Mouse (Mus musculus) cerebellum, postnatal 25 days (tissue): ENCODE data around the gene Cdc45.
A peak's percentile ranks its signal among the peaks of the same experiment; 100 is the strongest.

Experiments used
- DNase-seq, 2 experiments: peaks; one replicate each; pipeline ENCODE4 v3.0.0; 2021; ENCODE audit warnings: mixed read lengths in 2 of 2

Cdc45 gene

DNA sequence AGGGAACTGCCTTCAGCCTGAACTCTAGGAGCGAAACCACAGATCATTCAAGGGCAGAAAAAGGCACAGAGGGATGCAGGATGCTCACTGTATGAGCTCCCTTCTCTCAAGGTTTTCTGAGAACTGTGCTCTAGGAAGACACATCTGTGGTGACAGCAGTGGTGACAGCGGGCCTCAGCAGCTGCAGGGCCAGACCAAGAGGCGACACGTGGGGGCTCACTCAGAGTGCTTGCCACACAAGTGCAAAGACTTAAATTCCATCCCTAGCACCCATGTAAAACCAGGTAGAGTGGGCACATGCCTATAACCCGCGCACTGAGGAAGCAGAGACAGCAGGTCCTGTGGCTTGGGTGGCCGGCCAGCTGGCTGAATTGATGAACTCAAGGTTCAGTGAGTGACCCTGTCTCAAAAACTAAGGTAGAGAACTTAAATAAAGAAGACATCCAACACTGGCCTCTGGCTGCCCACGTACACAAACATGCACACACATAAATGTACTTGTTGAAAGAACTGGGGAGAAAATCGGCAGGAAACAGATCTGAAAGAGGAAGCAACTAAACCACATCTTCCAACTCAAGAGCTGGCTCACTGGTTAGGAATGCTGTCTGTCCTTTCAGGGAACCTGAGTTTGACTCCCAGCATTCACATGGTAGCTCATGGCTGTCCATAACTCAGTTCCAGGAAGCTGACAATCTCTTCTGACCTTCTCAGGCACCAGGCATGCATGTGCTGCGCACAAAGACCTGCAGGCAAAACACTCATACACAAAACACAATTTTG is 23.0 kb downstream of the Cdc45 start:
- DNase-seq, result no peak

DNA sequence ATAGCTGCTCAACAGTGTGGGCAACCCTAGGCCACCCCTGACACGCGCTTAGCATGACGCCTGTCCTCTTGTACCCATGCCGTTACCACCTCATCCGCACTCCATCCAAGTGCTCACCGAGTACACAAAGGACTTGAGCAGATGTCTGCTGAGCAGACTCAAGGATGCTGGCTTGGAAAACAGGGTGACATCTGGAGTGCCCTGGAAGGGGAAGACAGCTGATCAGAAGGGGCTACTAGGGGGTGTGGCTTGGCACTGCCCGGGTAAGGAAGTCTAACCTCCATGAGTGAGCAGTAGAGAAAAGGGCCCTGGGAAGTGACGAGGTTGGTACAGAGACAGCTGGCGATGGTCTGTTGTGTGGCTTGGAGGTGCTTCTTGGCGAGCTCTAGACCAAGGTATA is 25.1 kb downstream of the Cdc45 start:
- no peak for DNase-seq

DNA sequence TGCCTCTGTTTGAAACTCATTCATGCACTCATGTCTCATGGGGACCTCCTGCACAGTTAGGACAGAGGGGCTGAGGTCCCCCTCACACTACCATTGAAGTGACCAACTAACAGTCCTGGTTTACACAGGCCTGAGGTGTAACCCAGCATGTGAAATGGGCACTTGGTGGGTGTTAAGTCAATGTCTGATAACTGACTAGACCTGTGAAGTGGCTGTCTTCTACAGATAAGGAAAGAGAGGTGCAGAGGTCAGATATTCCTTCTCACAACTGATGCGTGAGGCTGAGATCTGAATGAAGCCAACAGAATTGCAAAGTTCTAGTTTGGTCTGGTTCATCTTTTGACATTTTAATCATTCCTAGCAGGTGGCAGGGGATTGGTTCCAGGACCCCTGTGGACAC is 26.3 kb downstream of the Cdc45 start:
- DNase-seq, result no peak

DNA sequence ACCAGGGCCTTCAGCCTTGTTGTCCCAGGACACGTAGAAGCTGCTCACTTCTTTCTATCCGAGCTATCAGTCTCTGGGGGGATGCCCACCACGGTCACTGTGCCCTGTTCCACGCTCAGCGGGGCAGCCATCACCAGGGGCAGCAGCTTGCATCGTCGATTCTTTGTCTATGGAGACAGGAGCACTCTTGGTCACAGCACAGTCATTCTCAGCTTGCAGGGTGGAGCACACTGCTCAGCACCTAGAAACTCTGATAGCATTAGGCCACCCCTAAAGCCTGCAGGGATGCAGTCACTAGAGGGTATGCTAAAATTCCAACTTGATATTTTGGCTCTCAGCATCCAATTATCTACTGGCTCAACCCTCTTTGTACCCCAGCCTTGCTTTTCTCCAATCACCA is 26.8 kb downstream of the Cdc45 start:
- no peak for DNase-seq

DNA sequence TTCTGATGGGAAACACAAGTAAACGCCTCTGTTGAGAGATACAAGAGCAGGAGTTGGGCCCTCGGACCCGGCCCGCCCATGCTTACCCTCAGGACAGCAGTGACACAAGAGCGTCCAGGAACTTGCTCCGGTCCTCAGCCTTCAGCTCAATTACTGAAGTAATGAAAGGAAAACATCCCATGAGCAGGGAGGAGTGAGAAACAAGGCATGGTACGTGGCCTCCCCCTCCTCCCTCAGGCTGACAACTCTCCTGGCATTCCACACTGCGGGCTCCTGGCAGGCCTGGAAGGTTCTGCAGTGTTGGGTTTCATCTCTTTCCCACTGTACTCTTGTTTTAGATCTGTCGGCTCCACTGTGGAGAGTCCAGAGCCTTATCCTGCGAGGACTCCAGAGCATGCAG is 30.0 kb downstream of the Cdc45 start:
- DNase-seq, result no peak

DNA sequence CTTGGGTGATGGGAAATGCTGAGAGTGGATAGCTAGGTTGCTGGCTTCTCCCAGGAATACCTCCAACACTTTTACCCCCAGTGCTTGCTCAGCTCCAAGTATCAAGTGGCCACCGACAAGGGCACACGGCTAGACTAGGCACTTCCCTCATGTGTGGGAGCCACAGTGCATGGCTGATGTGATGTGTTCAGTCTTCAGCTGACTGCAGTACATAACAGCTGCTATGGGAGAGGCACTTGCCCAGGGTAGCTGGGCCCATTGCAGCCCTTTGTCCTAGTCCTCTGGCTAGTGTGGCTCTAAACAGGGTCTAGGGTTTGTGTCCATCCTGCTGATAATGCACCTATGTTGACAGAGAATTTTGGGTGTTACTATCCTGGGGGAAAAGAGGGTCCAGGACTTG is 33.3 kb downstream of the Cdc45 start:
- DNase-seq, result no peak

DNA sequence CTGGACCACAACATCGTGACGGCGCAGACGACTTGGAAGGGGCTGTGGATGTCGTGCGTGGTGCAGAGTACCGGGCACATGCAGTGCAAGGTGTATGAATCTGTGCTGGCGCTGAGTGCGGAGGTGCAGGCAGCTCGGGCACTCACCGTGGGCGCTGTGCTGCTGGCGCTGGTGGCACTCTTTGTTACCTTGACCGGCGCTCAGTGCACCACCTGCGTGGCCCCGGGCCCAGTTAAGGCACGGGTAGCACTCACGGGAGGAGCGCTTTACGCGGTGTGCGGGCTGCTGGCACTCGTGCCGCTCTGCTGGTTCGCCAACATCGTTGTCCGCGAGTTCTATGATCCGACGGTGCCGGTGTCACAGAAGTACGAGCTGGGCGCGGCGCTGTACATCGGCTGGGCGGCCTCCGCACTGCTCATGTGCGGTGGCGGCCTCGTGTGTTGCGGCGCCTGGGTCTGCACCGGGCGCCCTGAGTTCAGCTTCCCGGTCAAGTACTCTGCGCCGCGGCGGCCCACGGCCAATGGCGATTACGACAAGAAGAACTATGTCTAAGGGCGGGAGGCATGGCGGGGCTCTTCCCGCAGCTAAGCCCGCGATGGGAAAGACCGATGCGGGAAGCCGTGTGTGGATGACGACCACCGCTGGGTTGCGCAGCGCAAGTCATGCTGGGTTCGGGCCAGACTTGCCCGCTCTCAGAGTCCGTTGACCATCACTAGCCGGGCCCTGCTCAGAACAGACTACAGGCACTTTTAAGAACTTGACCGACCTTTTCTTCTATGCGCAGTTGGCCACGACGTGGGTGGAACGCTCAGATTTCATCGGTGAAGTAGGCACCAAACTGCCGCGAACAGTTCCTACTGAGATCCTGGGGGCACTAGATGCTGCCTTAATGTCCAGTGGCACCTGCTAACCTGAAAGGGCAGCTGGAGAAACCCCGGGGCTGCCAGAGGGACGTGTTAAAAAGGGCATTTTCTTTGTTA is 34.4 kb downstream of the Cdc45 start:
- peak in 1 of 2 experiments; percentile 24 for DNase-seq

DNA sequence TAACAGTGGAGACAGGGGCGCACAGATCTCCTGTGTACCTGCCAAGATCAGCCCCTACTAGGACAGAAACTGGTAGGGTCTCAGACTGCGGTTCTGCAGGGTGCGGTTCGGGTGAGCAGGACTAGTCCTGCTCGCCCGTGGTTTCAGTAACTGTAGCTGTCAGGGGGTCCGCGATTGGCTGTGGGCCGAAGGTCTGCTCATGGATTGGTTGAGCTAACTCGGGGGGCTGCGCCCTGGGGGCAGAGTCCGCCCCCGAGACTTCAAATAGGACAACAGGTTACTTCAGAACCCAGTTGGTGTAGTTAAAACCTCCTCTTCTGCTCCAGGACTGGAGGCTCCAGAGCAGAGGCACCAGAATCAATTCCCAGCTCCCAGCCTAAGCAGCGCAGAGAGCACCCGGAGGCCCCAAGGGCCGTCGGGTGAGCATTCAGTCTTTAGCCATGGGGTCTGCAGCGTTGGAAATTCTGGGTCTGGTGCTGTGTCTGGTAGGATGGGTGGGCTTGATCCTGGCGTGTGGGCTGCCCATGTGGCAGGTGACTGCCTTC is 35.2 kb downstream of the Cdc45 start, which contains the start of gene Cldn5:
Gene Cldn5, plus strand, starts transcription at position 292 of the 545 bp plus-strand sequence.
- no peak for DNase-seq

DNA sequence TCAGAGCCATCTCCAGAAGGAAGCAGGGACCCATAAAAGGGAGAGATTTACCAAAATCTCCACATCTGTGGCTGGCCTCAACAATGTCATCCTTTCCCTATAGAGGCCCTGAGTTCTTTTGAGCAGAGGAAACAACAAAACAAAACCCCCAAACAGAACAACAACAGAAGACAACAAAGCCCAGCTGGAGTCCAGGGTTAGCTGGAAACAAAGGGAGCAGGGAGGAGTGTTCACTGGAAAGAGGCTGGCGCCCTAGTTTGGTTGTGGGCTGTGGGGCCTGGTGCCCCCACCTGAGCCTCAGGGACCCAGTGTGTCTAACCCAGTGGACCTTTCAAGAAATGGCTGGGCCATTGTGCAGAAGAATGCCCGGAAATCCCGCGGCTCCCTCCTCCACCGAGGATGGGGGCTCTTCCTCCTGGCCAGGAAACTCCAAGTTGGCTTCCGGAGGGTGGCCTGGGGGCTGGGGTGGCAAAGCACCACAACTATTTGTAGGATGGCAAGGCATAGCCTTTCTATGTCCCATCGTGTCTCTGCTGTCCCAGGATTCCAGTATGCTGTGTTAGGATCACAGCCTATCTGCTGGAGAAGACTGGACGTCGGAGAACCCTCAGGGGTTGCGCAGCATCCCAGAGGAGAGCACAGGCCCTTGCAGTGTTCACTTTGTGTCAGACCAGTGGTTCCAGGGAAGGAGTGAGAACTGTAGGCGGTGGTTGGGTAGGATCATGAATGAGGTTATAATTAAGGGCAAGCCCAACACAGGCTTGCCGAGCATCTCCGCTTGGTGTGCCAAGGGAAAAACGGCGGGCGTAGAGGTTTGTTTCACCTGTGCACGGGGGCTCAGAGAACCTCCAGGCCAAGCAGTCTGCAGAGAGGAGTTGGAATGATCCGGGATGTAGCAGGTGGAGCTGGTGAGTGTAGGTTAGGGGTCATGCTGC is 35.9 kb downstream of the Cdc45 start:
- no peak for DNase-seq

DNA sequence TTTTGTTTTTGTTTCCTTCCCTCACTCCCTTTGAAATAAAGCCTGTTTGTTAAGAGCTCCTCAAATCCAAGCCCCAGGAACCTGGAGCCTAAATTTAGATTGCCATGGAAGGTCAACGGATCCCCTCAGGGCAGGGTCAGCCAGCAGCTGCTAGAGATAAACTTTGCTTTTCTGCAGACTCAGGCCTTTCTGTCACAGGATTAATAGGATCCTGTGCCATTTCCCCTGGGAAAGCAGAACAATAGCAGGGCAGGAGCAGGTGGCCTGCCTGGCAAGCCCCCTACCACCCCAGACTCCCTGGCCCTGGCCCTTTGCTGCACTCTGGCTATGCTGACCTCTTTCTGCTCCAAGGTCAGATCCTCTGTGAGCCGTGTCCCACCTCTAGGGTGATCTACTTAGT is 37.9 kb downstream of the Cdc45 start:
- DNase-seq, result no peak

DNA sequence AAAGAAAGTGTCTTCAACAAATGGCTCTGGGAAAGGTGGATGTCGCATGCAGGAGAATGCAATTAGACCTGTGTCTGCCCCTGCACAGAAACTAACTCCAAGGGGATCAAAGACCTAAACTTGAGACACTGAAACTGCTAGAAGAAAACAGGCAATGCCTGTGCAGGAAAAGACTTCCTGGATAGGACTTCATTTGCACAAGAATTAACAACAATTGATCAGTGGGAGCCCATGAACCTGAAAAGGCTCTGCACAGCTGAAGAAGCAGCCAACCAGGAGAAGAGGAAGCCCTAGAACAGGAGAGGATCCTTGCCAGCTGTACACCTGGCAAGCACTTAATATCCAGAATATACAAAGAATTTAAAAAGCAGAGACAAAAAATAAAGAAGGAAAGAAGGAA is 42.3 kb downstream of the Cdc45 start:
- no peak for DNase-seq

DNA sequence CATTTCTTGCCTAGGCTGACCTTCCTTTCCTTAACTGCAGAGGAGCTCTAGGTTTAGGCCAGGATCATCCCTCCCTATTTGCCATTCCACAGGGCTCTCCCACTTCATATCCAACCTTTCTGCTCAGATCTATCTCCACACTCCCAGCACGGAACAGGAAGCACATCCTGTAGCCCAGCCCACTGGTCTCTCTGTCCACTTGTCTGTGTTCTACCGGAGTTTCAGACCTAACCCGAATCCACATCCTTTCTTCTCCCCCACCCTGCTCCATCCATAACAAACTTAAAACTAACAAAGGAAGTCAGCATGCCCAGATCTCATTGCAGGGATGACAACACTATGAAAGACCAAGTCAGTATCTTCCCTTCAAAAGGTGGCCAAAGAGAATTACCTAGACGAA is 45.4 kb downstream of the Cdc45 start:
- no peak for DNase-seq

DNA sequence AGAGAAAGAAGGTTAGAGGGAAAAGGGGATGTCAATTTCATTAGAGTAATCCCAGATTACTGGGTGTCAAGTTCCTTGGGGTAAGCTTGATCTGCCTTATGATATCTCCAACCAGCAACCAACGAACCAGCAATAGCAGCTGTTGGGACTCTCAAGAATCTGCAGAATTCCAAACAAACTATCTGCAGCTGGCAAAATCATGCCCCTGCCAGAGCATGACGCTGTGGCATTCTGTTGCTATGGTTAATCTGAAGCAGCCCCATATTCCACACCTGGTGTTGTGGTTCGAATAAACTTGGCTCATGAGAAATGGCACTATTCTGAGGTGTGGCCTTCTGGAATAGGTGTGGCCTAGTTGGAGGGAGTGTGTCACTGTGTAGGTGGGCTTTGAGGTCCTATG is 48.8 kb downstream of the Cdc45 start:
- DNase-seq, result no peak

DNA sequence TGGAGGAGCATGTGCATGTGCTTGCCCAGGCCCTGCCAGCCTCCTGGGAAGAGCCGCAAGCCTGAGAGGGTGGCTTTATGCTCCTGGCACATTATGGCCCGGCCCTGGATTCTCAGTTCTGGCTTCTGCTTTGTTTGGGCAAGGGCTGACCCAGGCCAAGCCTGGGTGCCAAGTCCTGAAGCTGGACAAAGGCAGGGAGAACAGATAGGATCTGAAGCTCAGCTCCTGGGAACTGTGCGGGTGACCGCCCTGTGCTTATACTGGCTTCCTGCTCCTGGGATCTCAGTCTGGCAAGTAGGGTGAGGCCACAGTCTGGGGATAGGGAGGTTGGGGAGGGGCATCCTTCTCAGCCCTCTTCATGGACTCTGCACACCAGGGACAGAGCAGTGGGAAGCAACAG is 50.1 kb downstream of the Cdc45 start:
- no peak for DNase-seq

DNA sequence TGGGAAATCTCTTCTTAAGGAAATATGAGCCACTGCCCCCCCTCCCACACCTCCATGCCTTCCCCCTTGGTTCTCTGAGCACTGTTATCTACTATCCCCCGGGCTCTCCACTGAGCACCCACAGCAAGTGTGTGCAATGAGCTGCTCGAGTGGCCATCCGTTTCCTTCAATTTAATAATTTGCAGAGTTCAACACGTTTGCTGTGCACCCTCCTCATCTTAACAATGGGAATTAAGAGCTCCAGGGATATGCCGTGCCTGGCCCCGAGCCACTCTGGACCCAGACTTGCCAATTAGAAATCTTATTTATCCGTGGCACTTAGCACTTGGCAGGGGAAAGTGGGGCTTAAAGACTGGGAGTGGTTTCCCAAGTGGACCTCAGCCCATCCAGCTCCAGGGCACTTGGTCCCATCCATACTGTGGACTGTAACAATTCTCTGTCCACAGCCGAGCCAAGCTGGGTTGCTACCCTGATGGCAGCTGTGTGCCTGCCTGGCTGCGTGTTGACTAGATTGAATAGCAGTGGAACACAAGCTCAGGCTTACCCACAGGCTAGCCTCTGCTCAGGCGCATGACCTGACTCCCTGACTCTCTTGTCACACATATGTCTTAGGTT is 59.8 kb downstream of the Cdc45 start:
- no peak for DNase-seq

DNA sequence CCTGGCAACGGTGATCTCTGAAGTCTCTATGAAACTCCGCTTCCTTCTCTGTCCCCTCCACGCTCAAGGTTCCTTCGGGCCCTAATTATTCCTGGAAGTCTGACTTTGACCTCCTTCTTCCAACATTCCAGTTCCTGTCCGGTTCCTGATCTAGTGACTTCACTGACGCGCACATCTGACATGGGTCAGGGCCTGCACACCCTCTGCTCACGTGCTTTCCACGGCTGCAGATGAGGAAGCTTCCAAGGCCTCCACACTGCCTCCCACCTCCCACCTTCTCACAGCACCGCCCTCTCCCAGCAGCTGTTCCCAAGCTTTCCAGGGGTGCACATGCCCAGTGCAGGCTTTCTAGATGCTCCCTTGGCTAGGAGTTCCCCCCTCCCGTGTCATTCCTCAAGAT is 60.7 kb downstream of the Cdc45 start:
- DNase-seq, result no peak

DNA sequence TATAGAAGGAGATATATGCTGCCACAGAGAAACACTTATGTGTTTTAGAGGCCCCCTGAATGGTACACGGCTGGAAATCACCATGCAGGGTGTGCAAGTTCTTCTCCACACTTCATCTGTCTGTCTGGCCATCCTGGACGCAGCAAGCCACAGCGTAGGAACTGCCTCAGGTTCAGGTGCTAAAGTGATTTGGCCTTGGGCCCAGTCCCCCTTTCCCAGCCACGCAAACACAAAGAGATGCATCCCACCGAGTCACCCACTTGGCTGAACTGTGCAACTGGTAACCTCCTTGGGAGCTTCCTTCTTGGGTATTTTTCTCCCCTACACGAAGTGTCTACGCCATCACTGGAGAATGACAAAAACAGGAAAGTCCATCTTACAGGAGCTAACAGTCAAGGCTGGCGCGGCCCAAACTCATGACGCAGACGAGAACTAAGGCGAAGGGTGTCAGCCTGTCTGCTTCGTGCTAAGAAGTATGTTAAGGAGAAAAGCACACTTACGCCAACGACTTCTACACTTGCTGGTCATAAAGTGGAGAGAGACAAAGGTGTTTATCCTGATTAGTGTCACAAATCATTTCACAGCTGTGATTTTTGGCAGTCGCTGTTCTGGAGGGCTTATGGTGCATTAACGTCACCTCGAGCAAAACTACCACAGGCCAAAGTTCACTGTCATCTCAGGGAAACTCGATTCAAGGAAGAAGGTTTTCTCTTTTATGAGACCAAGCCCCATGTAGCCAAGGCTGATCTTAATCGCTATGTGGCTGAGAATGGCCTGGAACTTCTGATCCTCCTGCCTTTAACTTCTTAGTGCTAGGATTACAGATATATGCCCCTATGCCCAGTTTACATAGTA is 65.3 kb downstream of the Cdc45 start:
- no peak for DNase-seq

DNA sequence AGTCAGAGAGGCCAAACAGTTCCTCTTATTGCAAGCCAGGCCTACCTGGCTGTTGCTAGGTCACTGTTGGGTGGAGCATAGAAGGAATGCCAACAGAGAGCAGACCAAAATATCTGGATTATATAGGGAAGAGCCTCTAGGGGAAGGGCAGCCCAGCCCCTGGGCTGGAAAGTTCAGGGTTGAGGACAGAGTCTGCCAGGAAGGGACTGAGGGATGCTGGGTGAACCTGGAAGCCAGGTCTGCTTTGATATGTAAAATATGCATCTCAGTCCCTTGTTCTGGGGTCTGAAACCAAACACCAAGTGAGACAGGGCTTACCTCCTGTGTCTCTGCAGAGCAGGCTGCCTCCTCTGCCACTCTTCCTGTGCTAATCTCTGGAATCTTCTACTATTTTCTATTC is 73.5 kb downstream of the Cdc45 start:
- no peak for DNase-seq

DNA sequence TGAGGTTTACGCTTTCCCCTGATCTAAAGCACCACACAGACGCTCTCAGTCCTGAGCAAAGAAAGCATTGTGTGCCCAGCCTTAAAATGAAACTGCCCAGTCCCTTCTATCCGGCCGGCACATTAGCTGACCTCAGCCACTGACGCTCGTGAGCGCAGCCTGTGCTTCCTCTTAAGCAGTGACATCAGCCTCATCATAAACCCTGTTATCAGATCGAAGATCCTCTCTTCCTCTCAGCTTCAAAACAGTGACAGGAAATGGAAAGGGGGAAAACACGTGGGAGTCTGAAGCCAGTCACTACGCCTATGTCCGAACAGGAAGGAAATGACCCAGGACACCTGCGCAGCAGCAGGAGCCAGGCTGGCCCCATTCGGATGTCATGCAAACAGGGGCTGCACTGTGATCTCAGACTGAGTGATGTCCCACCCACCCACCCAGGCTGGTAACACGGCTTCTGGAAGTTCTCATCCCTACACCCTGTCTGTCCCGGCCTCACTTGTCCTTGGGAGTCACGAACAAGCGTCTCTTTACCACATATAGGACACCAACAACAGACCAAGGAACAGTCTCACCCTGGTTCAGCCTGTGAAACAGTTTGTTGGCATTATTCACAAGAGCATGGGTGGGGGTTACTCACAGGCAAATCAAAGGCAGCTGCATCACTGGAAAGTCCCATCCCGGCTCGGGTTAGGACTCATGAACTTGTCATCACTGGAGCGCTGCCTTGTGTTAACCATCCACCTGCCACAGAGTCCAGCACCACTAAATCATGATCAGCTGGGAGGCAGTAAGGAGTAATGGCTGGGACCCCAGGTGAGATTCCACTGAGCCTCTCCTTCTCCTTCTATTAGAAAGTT is 78.5 kb downstream of the Cdc45 start:
- no peak for DNase-seq

DNA sequence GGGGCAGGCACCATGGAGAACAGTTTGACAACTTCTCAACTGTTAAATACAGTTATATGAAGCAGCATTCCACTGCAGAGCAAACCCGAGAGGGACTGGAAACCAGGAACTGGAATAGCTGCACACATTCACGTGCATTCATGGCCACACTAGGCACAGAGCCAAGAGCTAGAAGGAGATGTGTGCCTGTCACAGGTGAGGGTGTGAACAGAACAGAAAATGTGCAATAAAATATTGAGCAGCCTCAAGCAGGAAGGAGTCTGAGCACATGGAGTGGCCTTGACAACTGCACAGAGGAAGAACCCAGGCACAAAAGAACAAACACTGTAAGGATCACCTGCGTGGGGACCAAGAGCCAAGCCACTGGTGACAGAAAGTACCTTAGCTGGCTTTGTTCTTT is 81.1 kb downstream of the Cdc45 start:
- no peak for DNase-seq
